Mouse (Mus musculus) liver, postnatal 0 days (tissue): ENCODE data around the gene Ppef1.

Experiments used
- CTCF ChIP-seq: sonication (generic); IDR thresholded peaks from 2 replicates; pipeline ENCODE4 v1.5.1; 2016; ENCODE audit warnings: antibody characterized with exemption, low read depth
- EP300 ChIP-seq: IDR thresholded peaks from 2 replicates; pipeline ENCODE4 v1.6.1; 2016; ENCODE audit warnings: antibody characterized with exemption, low read depth, mild to moderate bottlenecking

DNA sequence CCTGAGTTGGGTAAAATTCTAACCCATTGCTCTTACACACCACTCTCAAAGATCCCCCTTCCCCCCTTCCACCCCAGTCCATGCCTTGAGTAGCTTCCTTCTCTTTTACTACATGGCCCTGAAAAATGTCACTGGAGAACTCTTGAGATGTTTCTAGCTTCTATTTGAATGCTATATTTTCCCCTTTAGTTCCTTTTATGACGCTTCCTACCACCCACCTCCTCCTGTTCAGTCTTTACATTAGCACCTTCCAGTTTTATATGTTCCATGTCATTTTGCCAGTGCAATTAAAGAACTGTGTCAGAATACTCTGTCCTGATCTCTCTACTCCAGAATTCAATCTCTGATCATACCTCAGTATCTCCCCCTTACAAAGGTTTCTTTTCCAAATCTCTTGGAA is 65.6 kb downstream of the Ppef1 start:
- TF ChIP-seq EP300 (no peak), CTCF (no peak)
